Comparison of ENCODE assay signal across 9 mouse cellular contexts in the genomic region with DNA sequence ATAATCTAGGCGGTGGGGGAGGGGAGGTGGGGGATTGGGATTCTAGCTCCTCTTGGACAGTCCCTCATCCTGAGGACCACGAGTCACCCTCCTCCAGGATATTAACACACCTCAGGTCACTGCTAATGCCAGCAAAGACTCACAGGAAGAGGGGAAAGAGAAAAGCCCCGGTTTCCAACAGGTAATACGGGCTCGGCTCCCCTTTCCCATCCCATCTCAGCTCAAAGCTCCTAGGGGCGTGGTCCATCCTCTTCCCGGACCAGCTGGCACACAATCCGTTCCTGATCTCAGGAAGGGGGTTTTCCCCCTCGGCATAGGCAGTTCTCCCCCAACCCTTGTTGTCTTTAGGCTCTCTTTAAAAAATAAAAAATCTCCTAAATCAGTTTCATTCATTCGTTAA. TPM values are rescaled to one million over a fixed set of nuclear protein-coding genes. Genes with fewer than 3 reads are reported as not detected.
DNase-seq lines count a peak whose midpoint lies in the region; ATAC-seq lines count a peak whose summit lies in the region.
"Had no signal": no experiment of that assay in that cellular context is flagged by ENCODE, and none has a peak within 500 bp of the region (broad histone marks: within the 10 kb centered on the region; RNA-seq: fewer than 3 reads in every experiment).

No protein-coding gene starts in this region.

- no peaks in the 10 kb centered on the region for H3K36me3 ChIP-seq in embryonic facial prominence, embryonic 13.5 days
- H3K36me3 ChIP-seq in limb, embryonic 12.5 days: no peaks in the 10 kb centered on the region

- no peaks in the 10 kb centered on the region for H3K9me3 ChIP-seq in embryonic facial prominence, embryonic 13.5 days
- H3K9me3 ChIP-seq in limb, embryonic 12.5 days: no peaks in the 10 kb centered on the region
- H3K9me3 ChIP-seq: megakaryocyte, embryonic 14.5 days had no signal

- 0 out of 2 replicates have a peak, but pooled peaks have one; percentile 27 for ATAC-seq in embryonic facial prominence, embryonic 13.5 days (ENCODE audit: insufficient number of reproducible peaks, insufficient read depth, low FRiP score, low TSS enrichment, low read depth)
- ATAC-seq in limb, embryonic 12.5 days (ENCODE audit: insufficient number of reproducible peaks, insufficient read depth, low FRiP score, low TSS enrichment, low read depth): no peak
- ATAC-seq in megakaryocyte, adult 5-6 weeks (ENCODE audit: poor library complexity, severe bottlenecking): no peak

- peak overlapping the region; percentile 83 for H3K27ac ChIP-seq in embryonic facial prominence, embryonic 13.5 days
- H3K27ac ChIP-seq in limb, embryonic 12.5 days: no peak overlapping the region

- H3K27me3 ChIP-seq in embryonic facial prominence, embryonic 13.5 days: no peaks in the 10 kb centered on the region
- H3K27me3 ChIP-seq in limb, embryonic 12.5 days: peaks cover 2% of the 10 kb centered on the region; the same call in 1 of the 2 replicates

- H3K4me3 ChIP-seq in embryonic facial prominence, embryonic 13.5 days: peak overlapping the region; percentile 49
- H3K4me3 ChIP-seq in limb, embryonic 12.5 days (replicated peaks): peak overlapping the region; percentile 40
- H3K4me3 ChIP-seq: megakaryocyte, embryonic 14.5 days had no signal

- peak; percentile 57 to 65 for DNase-seq in right cerebral cortex, postnatal 10 days (ENCODE audit: low spot score in 2 of 2)
- no peak for DNase-seq in right cerebral cortex, postnatal 36 days (ENCODE audit: low spot score in 2 of 2)
- DNase-seq in right cerebral cortex, postnatal 14 days: peak; percentile 18
- no peak for DNase-seq in thymus, postnatal 25 days
- DNase-seq in ovary, postnatal 10 days (ENCODE audit: low spot score): no peak

- 0% methylated on average over 10 of the region's 10 CpGs for WGBS in embryonic facial prominence, embryonic 13.5 days
- WGBS in limb, embryonic 12.5 days: under 1% methylated on average over 10 of the region's 10 CpGs

- H3K4me1 ChIP-seq in embryonic facial prominence, embryonic 13.5 days: peaks cover 43% of the 10 kb centered on the region
- H3K4me1 ChIP-seq in limb, embryonic 12.5 days (replicated peaks): peaks cover 40% of the 10 kb centered on the region

- peak overlapping the region; percentile 63 for H3K9ac ChIP-seq in embryonic facial prominence, embryonic 13.5 days
- H3K9ac ChIP-seq in limb, embryonic 12.5 days (replicated peaks): no peak overlapping the region; the same call in 1 of the 2 replicates

- peak overlapping the region; percentile 70 for H3K4me2 ChIP-seq in embryonic facial prominence, embryonic 13.5 days
- H3K4me2 ChIP-seq in limb, embryonic 12.5 days: peak overlapping the region; percentile 81

RNA-seq across cellular contexts. Expression of a gene that starts 0.9 kb away (rescaled TPM):
- polyA plus RNA-seq in embryonic facial prominence, embryonic 13.5 days (2015; fragmentation: Nextera tagmentation; extraction: Ambion mirVana): 122 and 144 TPM in 2 replicates
- 26.8 and 29.7 TPM in 2 replicates for polyA plus RNA-seq in limb, embryonic 12.5 days (2016; fragmentation: Nextera tagmentation; extraction: Ambion mirVana)
- total RNA-seq in megakaryocyte, adult 5-6 weeks (2015): not detected in 2 replicates
- not detected in 2 replicates for total RNA-seq in megakaryocyte, adult 5-6 weeks (2017)

Comparison
In these comparisons a context has a peak if more than half of its experiments do, and no peak if none do; other contexts are left out.
1. DNase-seq: peak in right cerebral cortex, postnatal 10 days (2 of 2) and right cerebral cortex, postnatal 14 days (single experiment); none in right cerebral cortex, postnatal 36 days (0 of 2), thymus, postnatal 25 days (single experiment) and ovary, postnatal 10 days (single experiment).